Mouse (Mus musculus) cerebellum, postnatal 4 days (tissue): Measurements from ENCODE around the gene Tmc6.
A peak's percentile ranks its signal among the peaks of the same experiment; 100 is the strongest.

ENCODE experiments used
- DNase-seq, 2 experiments: peaks; one replicate each; pipeline ENCODE4 v3.0.0; 2022; ENCODE audit warnings: low spot score in 2 of 2, mixed read lengths in 1 of 2

Tmc6 gene

DNA sequence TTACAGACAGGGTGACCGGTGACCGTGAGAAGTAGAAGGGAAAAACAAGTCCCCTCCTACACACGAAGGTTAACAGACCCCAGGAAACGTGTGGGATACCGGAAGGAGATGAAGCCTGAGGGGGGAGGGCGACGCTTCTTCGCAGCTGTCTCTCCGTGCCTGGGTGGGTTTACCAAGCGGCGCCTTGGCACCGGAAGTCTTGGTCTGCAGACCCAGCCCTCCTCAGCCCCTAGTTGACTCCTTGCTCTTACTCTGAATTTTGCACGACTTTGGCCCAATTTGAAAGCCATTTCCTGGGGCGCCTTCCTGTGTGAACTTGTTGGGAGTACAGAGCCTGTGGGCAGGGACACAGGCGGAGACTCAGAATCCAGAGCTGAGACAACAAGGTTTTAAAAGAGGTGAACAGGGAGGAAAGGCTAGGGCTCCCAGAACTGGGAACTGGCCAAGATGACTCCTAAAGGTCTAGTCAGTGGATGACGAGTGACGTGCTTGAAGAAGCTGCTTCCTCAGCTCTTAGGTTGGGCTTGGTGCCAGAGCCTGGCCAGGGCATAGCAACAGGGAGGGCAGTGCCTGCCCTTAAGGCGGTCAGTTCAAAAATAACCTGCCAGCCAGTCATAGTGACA lies 688 bp downstream of the Tmc6 start:
- DNase-seq, result no peak

DNA sequence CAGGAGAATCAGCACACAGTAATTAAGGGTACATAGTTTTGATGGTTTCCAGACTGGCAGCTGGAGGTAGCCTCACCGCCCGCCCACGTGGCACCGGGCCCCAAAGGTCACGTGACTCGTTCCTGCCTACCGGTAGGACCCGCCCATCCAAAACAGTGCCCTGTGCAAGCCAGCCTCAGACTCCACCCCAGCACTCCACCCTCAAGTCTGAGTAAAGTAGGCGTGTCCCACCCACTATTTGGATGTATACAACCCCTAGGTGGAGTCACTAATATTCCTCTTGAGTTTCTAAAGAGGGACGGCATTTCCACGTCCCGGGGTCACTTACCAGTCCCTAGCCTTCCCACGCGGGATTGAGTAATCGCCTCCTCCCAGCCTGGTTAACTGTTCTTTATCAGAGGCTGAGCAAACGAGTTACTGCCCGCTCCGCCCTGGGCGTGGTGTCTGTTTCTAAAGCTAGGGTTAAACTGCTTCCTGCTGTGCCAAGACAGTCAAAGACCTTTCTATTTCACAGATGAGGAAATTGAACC lies 1.4 kb downstream of the Tmc6 start:
- no peak for DNase-seq

DNA sequence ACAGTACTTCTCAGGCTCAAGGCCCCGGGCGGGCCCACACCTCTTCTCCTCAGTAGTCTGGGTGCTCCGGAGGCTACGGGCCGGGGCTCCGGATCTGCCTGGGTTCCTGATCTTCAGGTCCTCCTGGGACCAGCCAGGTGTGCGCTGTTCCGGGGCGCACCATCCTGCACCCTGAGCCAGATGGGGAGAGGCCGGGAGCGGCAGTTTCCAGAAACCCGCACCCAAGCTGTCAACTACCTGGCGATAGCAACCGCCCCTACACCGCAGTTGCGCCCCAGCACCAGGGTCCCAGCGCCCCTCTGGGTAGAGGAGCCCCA lies 1.8 kb downstream of the Tmc6 start:
- no peak for DNase-seq

DNA sequence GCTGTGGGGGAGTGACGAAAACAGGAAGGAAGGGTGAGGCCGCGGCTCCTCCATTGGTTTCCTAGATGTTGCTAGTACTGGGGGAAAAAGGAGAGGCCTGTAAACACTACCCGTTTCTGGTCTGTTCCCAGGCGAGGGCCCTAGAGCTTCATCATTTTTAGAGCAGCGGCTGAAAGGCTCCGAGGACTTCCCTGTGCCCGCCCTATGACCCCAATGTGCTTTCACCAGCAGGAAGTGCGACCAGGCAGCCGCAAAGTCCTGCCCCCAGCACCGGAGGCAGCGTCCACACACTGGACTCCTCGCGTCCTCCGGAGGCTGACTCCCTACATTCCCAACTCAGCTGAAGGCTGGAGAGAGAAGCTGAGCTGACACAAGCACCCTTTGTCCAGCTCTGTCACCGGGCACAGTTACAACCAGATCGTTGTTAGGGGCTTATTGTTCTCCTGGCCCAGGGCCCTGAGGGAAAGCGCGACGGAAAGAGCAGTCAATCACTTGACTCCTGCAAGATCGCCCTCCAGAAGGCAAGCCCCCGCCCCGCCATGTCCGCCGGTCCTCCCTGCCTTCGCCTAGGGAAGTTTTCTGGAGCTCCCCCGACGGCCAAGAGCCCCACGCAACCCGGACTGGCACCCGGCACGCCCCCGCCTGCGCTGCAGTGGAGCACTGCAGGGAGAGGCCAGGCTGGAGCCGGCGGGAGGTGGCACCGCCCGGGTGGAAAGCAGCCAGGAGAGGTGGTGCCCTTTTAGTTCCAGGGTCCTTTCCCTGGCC lies 2.4 kb downstream of the Tmc6 start:
- no peak for DNase-seq

DNA sequence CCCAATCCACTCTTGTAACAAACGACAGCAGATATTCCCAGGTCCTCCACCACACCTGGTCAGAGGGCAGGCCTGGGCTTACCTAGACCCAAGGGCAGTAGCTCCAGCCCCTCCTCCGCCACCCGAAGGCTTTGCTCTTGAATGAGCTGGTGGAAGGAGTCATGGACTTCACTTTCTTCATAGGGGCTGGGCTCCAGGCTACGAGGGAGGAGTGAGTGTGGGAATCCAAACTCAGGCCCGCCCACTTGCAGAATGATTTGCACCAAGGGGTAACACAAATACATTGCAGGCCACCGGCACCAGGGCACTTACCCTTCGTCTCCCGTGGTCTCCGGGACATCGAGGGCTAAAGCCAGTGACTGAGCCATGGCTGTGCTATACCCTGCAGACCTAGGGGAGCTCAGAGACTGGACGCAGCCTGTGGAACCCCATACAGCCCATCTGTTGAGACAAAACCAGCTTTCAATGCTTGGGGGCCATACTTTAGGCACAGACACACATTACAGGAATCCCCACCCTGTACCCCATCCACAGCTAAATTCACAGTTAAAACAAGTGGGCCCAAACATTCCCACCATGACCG lies 3.1 kb downstream of the Tmc6 start:
- DNase-seq, result no peak

DNA sequence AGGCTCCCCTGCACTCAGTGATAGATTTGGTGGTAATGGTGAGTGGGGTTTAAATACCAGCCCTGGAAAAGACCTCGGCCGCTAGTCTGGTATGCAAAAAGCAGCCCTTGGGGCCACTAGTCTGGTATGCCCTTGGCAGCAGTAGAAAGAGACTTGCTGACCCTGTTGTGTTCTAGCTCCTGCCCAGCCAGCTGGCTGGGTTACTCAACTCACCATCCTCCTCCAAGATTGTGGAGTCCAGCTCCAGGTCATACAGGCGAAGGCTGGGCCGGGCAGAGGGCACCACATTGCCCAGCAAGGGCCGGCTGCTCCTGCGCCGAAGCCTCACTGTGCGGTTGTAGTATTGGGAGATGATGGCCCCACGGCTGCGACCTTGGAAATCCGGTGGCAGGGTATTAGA lies 4.0 kb downstream of the Tmc6 start:
- no peak for DNase-seq

DNA sequence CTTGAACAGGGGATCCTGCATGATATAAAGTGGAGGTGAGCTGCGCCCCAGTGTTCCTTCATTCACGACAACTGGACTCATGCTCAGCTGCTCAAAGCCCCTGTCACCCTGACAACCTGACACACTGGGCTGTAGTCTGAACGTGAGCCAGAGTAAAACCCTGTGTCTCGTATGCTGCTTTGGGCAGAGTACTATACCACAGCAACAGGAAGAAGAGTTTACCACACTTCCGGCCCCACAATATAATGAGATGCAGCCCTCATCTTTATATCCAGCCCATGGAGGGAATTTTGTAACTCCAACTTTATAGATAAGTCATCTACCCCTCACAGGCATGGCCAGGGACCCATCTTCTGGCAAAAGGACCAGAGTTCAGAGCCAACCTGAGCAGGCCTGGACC lies 4.9 kb downstream of the Tmc6 start:
- DNase-seq, result no peak

DNA sequence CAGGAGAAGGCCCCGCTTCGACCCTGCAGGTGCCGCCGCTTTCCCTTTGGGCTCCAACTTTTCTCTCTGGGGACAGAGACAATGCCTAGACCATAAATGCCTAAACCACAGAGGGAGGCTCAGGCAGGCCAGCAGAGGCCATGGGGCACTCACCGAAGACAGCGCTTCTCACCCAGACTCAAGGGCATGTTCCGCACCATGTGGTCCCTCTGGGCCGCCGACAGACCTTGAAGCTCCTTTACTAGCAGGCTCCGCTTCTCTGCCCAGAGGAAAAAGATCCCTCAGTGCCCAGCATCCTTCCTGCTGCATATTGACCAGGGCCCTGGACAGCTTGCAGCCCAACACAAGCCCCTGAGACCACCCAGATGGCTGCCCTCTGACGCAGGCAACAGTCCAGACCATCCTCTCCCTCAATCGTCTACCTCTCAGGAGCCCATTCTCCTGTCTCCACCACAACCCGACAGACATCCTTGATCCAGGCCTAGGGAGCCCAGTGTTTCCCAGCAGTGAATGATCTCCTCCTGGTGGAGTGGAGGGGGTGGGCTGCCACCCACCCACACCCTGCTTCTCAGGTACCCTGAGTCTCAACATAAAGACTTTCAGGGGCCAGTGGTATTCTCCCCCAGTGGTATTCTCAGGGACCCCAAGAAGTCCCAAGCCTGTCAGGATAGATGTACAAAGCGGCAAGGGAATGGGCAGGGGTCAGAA lies 5.8 kb downstream of the Tmc6 start:
- no peak for DNase-seq

DNA sequence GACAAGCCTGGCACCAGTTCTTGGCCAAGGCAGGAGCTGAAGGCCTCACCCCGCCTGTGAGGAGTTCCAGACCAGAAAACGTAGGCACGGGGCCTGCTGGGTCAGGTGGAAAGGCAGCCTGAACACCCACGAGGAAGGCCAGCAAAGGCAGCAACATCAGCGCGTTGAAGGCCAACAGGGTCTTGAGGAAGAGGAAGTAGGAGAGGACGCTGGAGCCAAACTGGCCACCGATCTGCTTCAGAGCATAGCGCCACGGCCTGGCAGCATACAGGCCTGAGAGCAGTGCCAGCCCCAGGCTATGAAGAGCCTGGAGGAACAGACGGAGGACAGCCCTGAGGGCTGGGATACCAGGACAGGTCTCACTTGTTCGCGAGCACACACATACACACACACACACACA lies 6.5 kb downstream of the Tmc6 start:
- DNase-seq, result no peak

DNA sequence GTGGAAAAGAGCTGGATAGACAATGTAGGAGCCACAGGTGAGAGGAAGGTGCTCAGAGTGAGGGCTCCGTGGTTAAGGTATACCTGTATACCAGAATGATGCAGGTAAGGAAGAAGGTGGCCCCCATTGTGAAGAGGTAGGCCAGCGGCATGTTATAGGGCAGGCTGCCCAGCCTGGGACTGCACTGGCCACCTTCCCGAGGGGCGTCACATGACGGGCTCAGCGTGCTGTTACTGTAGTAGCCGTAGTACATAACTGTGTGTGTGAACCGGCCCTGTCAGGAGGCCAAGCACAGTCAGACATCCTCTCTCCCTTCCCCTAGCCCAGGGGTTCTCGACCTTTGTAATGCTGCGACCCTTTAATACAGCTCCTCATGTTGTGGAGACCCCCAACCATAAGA lies 7.1 kb downstream of the Tmc6 start:
- no peak for DNase-seq

DNA sequence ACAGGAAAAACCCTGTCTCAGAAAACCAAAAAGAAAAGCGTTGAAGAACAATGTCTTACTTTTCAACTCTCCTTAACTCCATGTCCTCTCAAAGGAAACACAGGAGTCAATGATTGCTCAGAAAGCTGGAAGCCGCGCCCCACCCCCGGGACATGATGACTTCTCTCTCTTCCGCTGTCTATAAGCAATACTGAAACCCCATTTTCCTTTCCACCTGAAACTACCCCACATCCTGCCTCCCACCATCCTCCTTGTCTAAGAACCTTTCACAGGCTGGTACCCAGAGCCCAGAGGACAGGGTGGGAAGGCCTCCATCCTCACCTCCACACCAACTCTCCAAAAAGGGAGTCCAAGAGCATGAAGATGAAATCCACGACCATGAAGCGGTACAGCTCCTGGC lies 9.6 kb downstream of the Tmc6 start:
- no peak for DNase-seq

DNA sequence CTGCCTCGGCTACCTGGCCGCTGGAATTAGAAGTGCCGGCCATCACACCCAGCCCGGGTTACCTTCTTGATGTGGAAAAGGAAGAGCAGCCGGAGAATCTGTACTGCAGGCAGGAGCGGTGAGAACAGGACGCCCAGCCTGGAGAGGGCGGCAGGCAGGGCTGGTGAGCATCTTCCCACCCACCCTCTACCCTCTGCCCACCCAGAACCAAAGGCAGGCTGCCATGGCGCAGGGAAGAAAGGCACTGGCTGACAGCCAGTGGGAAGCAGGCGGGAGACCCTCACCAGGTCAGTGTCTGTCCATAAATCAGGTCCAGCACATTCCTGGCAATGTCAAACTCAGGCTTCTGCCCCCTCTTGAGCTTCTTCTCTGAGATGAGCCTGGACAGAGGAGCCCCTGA lies 11.6 kb downstream of the Tmc6 start:
- no peak for DNase-seq

DNA sequence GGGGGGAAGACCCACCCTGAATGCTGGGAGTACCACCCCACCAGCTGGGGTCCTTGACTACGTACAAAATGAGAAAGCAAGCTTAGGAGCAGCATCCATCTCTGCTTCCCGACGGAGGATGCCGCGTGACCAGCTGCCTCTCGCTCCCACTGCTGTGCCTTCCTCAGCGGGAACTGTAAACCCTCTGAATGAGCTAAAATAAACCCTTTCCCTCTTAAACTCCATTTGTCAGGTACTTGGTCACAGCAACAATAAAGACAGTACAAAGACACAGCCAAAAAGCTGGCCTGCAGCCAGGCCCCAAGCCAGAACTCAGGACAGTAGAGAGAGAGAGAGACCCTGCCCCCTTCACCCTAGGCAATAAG lies 12.3 kb downstream of the Tmc6 start:
- DNase-seq, result no peak

DNA sequence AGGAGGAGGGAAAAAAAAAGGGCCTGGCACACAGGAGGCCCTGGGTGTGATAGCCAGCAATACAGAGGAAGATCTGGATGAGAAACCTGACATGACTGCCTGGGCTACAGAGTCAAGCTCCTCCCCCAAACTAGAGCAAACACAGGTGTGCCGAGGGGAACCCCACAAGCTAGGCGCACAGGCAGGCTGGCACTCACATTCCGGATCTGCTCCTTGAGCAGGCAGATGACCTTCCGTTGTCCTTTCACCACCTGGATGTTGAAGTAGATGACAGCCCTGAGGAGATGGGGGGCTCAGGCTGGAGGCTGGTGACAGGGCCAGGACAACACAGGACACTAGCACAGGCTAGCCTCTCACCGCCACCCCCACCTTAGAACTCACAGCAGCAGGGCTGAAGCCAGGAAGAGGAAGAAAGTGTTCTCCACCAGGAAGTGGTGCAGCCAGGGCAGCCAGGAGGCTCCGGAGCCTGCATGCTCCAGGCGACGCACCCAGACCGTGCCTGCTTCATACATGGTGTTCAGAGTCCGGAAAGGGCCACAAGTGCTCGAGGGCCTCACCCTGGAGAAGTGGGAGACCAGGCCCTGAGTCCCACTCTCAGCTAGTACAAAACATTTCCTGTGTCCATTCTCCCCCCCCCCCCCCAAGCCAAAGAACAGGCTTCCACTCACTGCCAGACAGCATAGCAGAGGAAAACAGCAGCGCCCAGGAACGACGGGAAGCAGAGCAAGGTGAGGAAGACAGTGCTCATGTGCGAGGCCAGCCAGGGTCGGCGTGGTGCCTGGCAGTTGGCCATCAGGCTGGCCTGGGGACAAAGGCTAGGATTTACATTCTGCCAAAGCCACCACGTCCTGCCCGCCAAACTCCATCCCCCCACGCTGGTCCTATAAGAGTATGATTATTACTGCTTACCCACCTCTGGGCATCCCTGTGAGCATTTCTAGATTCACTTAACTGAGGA lies 13.0 kb downstream of the Tmc6 start:
- peak in 1 of 2 experiments; percentile 69 for DNase-seq

DNA sequence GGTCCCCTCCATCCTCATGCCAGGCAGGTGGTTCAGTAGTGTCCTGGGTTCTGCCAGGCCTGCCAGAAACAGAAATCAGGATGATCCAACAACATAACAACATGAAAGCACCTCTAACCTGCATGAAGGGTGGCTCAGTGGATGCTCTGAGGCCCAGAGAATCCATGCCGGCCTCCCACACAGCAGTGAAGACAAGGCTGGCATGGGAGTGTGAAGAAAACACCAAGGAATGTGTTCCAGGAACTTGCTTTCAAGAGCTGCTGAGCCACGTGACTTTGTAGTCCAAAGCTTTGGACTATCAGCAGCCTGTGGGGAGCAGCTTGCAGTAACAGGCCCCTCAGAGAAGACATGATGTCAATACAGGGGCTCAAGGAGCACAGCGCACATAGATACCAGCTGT lies 15.7 kb downstream of the Tmc6 start:
- DNase-seq, result no peak

DNA sequence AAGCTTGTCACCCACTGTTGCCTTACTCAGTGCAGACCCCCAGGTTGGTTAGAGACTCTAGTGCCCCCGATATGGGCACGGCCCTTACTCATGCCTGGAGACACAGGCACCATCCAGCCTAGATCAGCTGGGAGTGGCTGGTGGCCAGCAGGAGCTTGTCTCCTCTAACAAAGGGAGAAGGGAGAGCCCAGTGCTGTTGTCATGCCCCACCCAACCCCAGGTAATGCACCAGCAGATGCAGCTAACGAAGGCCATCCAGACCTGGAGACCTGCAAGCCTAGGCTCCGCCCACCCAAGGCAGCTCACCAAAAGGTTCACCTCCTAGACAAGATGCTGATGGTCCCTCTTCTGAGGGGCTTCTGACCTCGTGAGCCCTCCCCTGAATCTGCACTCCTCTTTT lies 16.6 kb downstream of the Tmc6 start:
- no peak for DNase-seq

DNA sequence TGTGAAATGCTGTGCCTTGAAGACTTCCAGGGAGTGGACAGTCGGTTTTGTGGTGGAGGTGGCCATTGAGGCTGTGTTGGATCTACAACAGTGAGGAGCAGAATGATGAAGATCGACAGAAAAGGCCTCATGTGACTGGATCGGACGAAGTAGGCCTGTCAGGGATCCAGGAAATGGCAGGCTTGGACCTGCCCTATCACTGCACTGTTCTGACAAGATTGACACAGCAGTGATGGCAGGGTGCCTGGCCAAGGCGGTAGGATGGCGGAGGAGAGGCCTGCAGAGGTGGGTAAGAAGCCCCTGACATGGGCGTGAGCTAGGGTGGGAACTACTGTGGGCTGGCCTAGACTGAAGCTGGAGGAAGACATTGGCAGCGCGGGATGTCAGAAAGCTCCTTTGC lies 17.7 kb downstream of the Tmc6 start:
- DNase-seq, result no peak

DNA sequence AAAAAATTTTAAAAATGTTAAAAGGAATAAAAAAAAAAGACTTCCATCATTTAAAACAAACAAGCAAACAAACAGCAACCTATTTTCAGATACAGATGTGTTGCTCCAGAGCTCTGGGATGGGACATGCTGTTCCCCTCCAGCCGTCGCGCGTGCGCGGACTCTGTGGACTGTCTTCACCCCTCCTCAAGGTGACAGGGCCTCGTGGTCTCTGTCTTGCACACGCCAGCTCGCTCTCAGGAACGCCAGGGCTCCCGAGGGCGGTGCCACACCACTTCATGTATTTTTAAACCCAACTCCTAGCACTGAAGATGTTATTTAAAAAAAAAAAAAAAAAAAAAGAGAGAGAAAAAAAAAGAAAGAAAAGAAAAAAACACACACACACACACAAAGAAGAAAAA lies 19.8 kb downstream of the Tmc6 start:
- no peak for DNase-seq

DNA sequence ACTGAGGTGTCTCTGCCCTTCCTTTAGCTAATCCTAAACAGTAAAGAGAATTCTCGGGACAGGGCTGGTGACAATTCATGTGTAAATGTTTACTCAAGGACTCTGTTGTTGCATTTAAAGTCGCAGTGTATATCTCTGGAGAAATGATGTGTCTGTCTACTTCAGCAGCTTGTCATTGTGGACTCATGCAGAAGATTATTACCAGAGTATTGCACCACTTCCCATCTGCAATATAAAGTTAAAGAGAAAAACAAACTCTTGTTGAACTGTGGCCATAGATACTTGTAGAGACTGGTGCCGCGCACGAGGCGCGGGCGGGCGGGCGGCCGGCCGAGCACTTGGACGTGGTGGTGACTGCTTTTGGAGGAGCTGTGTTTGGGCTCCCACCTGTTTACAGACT lies 20.2 kb downstream of the Tmc6 start:
- no peak for DNase-seq

DNA sequence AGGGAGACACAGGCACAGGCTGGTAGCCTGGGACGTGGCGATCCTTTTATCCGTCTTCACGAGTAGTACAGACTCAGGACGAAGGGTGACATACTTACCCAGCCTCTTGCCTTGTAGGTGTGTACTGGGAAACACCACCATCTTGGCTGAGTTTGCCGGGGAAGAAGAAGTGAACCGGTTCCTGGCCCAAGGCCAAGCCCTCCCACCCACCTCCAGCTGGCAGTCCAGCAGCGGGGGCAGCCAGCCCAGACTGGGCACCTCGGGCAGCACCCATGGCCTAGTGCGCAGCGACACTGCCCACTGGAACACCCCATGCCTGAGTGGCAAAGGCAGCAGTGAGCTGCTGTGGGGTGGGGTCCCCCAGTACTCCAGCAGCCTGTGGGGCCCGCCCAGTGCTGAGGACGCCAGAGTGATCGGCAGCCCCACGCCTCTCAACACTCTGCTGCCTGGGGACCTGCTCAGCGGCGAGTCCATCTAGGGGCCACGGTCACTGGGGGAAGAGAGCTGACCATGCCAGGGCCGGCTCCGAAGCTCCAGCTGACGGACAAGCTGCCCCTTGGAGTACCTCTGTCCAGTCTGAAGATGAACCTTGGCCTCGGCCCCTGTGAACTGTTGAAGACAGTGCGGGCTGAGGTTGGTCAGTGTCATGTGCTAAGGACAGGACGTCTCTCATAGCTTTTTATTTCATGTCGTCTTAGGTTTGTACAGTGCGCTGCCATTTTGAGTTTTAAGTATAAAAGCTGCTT lies 21.5 kb downstream of the Tmc6 start:
- peak in 1 of 2 experiments; percentile 18 for DNase-seq

DNA sequence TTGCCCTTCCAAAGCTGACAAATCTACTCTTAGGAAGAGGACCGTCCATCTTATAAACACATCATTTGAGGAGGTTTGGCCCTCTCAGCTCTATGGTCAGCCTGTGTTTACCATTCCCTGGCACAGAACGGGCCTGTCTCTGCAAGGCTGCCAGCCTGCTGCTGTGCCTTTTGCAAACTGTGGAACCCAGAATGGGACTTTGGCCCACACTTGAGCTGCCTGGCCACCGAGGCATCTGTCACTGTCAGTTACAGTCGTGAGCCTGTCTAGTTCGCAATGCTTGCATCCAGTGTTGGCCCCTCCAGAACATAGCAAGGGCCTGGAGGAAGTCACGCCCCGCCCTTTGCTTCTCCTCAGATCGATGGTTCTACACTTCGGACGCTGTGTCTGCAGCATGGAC lies 22.7 kb downstream of the Tmc6 start:
- no peak for DNase-seq
